Mouse (Mus musculus): Measurements from ENCODE around the gene Hspb1. TPM values are rescaled to one million over a fixed set of nuclear protein-coding genes. Genes with fewer than 3 reads are reported as not detected.

Hspb1 gene
- polyA plus RNA-seq, 1 experiment from 2014 or later, result 7.3 TPM

DNA sequence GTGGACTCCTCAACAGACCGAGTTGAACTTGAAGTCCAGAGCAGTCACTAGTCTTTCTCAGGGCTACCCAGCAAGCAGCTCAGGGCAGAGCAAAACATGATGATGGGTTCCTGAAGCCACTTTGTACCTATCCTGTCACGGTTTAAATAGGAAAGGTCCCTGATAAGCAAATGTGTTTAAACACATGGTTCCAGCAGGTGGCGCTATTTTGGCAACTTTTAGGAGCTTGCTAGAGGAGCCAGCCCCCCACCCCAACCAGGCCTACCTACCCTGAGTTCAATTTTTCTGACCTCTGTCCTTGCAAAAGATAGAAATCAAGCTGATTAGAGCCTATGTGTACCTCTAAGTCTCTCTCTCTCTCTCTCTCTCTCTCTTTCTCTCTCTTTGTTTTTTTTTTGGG, 10.3 kb downstream of the Hspb1 start:
- Histone ChIP-seq H3K4me1 (replicated peaks; ENCODE audit: control insufficient read depth, insufficient read depth, low read length) (peaks cover under 1% of the 10 kb centered on the region; the same call in 1 of the 2 replicates), H3K9me3 (ENCODE audit: control insufficient read depth, low read length) (no peaks in the 10 kb centered on the region), H3K27ac (ENCODE audit: low read length) (no peak overlapping the region), H3K9ac (replicated peaks; ENCODE audit: low read depth, low read length) (no peak overlapping the region), H3K4me2 (ENCODE audit: low read length) (no peak overlapping the region), H3K36me3 (ENCODE audit: control insufficient read depth, insufficient read depth) (no peaks in the 10 kb centered on the region), H3K27me3 (replicated peaks; ENCODE audit: control insufficient read depth, insufficient read depth, low read length) (no peaks in the 10 kb centered on the region), H3K4me3 (replicated peaks; ENCODE audit: low read length) (no peak overlapping the region)
- no peak for ATAC-seq
- 19% methylated on average over 3 of the region's 3 CpGs for WGBS

DNA sequence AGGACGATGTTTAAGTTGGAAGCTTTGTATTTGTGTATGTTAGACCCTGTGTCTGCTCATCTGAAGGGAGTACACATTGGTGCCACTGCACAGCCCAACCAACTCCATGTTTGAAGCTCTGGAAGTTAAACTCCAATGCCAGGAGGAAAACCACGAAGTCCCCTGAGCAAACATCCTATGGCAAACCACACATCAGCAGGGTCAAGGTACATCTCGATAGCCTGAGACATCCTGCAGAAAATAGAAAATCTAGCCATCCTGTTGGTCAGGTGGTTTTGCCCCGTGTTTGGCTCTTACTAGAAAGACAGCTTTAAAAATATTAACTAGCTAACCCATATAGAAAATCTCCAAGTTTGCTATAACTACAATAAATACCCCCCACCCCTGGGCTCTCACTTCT, 11.3 kb downstream of the Hspb1 start:
- Histone ChIP-seq H3K4me2 (ENCODE audit: low read length) (no peak overlapping the region), H3K9ac (replicated peaks; ENCODE audit: low read depth, low read length) (no peak overlapping the region), H3K4me3 (replicated peaks; ENCODE audit: low read length) (no peak overlapping the region), H3K4me1 (replicated peaks; ENCODE audit: control insufficient read depth, insufficient read depth, low read length) (peaks cover 10% of the 10 kb centered on the region), H3K9me3 (ENCODE audit: control insufficient read depth, low read length) (no peaks in the 10 kb centered on the region), H3K27me3 (replicated peaks; ENCODE audit: control insufficient read depth, insufficient read depth, low read length) (no peaks in the 10 kb centered on the region), H3K36me3 (ENCODE audit: control insufficient read depth, insufficient read depth) (no peaks in the 10 kb centered on the region), H3K27ac (ENCODE audit: low read length) (no peak overlapping the region)
- WGBS, result 86% methylated on average over 4 of the region's 4 CpGs
- ATAC-seq, result no peak

GRCm38 (mm10) chr5:135899833-135900232, 12.1 kb downstream of the Hspb1 start:
- no peak overlapping the region for H3K9ac ChIP-seq (replicated peaks; ENCODE audit: low read depth, low read length)
- H3K4me2 ChIP-seq (ENCODE audit: low read length), result no peak overlapping the region
- H3K4me1 ChIP-seq (replicated peaks; ENCODE audit: control insufficient read depth, insufficient read depth, low read length), result peaks cover 13% of the 10 kb centered on the region
- H3K36me3 ChIP-seq (ENCODE audit: control insufficient read depth, insufficient read depth), result no peaks in the 10 kb centered on the region
- no peak overlapping the region for H3K27ac ChIP-seq (ENCODE audit: low read length)
- no peaks in the 10 kb centered on the region for H3K9me3 ChIP-seq (ENCODE audit: control insufficient read depth, low read length)
- ATAC-seq, result no peak
- 44% methylated on average over 4 of the region's 4 CpGs for WGBS
- H3K4me3 ChIP-seq (replicated peaks; ENCODE audit: low read length), result no peak overlapping the region
- no peaks in the 10 kb centered on the region for H3K27me3 ChIP-seq (replicated peaks; ENCODE audit: control insufficient read depth, insufficient read depth, low read length)

GRCm38 (mm10) chr5:135900701-135901100, 13.0 kb downstream of the Hspb1 start:
- H3K27me3 ChIP-seq (replicated peaks; ENCODE audit: control insufficient read depth, insufficient read depth, low read length), result no peaks in the 10 kb centered on the region
- H3K4me3 ChIP-seq (replicated peaks; ENCODE audit: low read length), result no peak overlapping the region
- no peak overlapping the region for H3K4me2 ChIP-seq (ENCODE audit: low read length)
- H3K27ac ChIP-seq (ENCODE audit: low read length), result no peak overlapping the region
- no peaks in the 10 kb centered on the region for H3K9me3 ChIP-seq (ENCODE audit: control insufficient read depth, low read length)
- no peak for ATAC-seq
- peaks cover 13% of the 10 kb centered on the region for H3K4me1 ChIP-seq (replicated peaks; ENCODE audit: control insufficient read depth, insufficient read depth, low read length)
- H3K9ac ChIP-seq (replicated peaks; ENCODE audit: low read depth, low read length), result no peak overlapping the region
- H3K36me3 ChIP-seq (ENCODE audit: control insufficient read depth, insufficient read depth), result no peaks in the 10 kb centered on the region
- WGBS, result 85% methylated on average over 3 of the region's 3 CpGs

- H3K9me3 ChIP-seq (ENCODE audit: control insufficient read depth, low read length), result no peaks in the 10 kb centered on the region
- no peak overlapping the region for H3K9ac ChIP-seq (replicated peaks; ENCODE audit: low read depth, low read length)
- no peak overlapping the region for H3K4me3 ChIP-seq (replicated peaks; ENCODE audit: low read length)
- H3K4me2 ChIP-seq (ENCODE audit: low read length), result no peak overlapping the region
- no peaks in the 10 kb centered on the region for H3K36me3 ChIP-seq (ENCODE audit: control insufficient read depth, insufficient read depth)
- ATAC-seq, result no peak
- no peak overlapping the region for H3K27ac ChIP-seq (ENCODE audit: low read length)
- H3K4me1 ChIP-seq (replicated peaks; ENCODE audit: control insufficient read depth, insufficient read depth, low read length), result peaks cover 15% of the 10 kb centered on the region
- 69% methylated on average over 6 of the region's 6 CpGs for WGBS
- H3K27me3 ChIP-seq (replicated peaks; ENCODE audit: control insufficient read depth, insufficient read depth, low read length), result no peaks in the 10 kb centered on the region
Measured at GRCm38 (mm10) chr5:135901354-135902095, 13.8 kb downstream of the Hspb1 start.

DNA sequence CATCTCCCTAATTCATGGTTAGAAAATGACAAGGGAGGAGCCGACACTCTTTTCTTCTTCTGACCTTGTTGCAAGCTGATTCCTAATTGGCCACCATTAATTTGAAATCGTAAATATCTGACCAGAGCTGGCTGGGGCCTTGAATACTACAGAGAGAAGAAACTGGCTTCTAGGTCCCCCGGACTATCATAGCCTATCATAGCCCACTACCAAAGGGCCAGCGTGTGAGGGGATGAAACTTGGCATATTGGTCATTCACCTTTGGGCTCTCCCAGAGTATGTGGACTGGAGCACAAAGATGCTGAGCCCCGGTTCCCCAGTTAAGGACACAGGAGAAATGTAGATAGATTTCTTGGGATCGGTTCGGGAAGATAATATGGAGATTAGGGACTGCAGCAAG, 15.3 kb downstream of the Hspb1 start:
- Histone ChIP-seq H3K4me3 (replicated peaks; ENCODE audit: low read length) (peak overlapping the region; percentile 41), H3K9ac (replicated peaks; ENCODE audit: low read depth, low read length) (peak overlapping the region; percentile 58), H3K27ac (ENCODE audit: low read length) (peak overlapping the region; percentile 77), H3K4me1 (replicated peaks; ENCODE audit: control insufficient read depth, insufficient read depth, low read length) (peaks cover 18% of the 10 kb centered on the region), H3K27me3 (replicated peaks; ENCODE audit: control insufficient read depth, insufficient read depth, low read length) (no peaks in the 10 kb centered on the region), H3K9me3 (ENCODE audit: control insufficient read depth, low read length) (no peaks in the 10 kb centered on the region), H3K4me2 (ENCODE audit: low read length) (peak overlapping the region; percentile 78), H3K36me3 (ENCODE audit: control insufficient read depth, insufficient read depth) (peaks cover 2% of the 10 kb centered on the region; the same call in 1 of the 2 replicates)
- 23% methylated on average over 7 of the region's 7 CpGs for WGBS
- ATAC-seq, result peak; percentile 11; the same call in 1 of the 2 replicates

DNA sequence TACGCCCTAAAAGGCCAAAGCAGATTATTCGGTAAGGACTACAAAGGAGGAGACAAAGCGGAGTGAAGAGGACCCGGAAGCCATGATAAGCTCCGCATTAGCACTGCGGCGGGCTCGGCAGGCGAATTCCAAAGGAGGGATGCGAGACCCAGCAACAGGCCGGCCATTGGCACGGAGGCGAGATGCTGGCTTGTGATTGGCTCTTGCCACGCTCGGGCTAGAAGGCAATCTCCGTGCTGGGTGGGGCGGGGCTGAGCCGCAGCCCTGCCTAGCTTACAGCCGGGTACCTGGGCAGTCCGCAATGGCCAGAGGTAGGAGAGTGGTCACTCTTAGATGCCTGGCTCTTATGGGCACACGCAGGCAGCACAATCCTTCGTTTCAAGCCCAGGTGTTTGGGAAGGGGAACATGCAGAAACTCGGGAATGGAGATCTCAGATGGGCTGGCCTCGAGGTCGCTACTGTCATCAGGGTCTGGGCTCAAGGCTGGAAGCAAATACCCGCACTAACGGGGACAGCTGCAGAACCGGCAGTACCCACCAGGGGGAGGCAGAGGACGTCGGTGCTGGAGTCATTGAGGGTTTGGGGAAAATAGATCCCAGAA, 15.9 kb downstream of the Hspb1 start:
- H3K4me1 ChIP-seq (replicated peaks; ENCODE audit: control insufficient read depth, insufficient read depth, low read length), result peaks cover 23% of the 10 kb centered on the region
- peak overlapping the region; percentile 78 for H3K4me2 ChIP-seq (ENCODE audit: low read length)
- H3K9me3 ChIP-seq (ENCODE audit: control insufficient read depth, low read length), result no peaks in the 10 kb centered on the region
- H3K4me3 ChIP-seq (replicated peaks; ENCODE audit: low read length), result peak overlapping the region; percentile 41
- peak; percentile 95 for ATAC-seq
- H3K27ac ChIP-seq (ENCODE audit: low read length), result peak overlapping the region; percentile 77
- under 1% methylated on average over 30 of the region's 30 CpGs for WGBS
- H3K9ac ChIP-seq (replicated peaks; ENCODE audit: low read depth, low read length), result peak overlapping the region; percentile 58
- no peaks in the 10 kb centered on the region for H3K27me3 ChIP-seq (replicated peaks; ENCODE audit: control insufficient read depth, insufficient read depth, low read length)
- H3K36me3 ChIP-seq (ENCODE audit: control insufficient read depth, insufficient read depth), result peaks cover 2% of the 10 kb centered on the region; the same call in 1 of the 2 replicates

DNA sequence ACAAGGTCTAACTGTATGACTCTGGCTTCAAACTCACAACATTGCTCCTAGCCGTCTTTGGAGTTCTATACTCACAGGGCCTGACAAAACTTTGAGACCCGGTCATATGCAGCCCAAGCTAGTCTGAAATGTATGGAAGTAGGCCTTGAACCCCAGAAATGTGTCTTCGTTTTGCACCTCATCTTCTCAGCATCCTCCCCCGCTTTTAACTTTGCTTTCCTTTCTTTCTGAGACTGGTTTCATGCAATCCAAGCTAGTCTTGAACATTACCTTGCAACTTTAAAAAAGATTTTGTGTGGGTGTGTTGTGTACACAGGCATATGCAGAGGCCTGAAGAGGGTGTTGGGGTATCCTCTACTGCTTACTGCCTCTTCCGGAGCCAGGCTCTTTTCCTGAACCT, 16.5 kb downstream of the Hspb1 start:
- Histone ChIP-seq H3K27me3 (replicated peaks; ENCODE audit: control insufficient read depth, insufficient read depth, low read length) (no peaks in the 10 kb centered on the region), H3K4me1 (replicated peaks; ENCODE audit: control insufficient read depth, insufficient read depth, low read length) (peaks cover 27% of the 10 kb centered on the region), H3K9ac (replicated peaks; ENCODE audit: low read depth, low read length) (no peak overlapping the region), H3K4me3 (replicated peaks; ENCODE audit: low read length) (no peak overlapping the region), H3K27ac (ENCODE audit: low read length) (peak overlapping the region; percentile 77), H3K36me3 (ENCODE audit: control insufficient read depth, insufficient read depth) (peaks cover 4% of the 10 kb centered on the region; the same call in 1 of the 2 replicates), H3K9me3 (ENCODE audit: control insufficient read depth, low read length) (no peaks in the 10 kb centered on the region), H3K4me2 (ENCODE audit: low read length) (no peak overlapping the region; the same call in 1 of the 2 replicates)
- no peak for ATAC-seq
- 57% methylated on average over 5 of the region's 5 CpGs for WGBS

DNA sequence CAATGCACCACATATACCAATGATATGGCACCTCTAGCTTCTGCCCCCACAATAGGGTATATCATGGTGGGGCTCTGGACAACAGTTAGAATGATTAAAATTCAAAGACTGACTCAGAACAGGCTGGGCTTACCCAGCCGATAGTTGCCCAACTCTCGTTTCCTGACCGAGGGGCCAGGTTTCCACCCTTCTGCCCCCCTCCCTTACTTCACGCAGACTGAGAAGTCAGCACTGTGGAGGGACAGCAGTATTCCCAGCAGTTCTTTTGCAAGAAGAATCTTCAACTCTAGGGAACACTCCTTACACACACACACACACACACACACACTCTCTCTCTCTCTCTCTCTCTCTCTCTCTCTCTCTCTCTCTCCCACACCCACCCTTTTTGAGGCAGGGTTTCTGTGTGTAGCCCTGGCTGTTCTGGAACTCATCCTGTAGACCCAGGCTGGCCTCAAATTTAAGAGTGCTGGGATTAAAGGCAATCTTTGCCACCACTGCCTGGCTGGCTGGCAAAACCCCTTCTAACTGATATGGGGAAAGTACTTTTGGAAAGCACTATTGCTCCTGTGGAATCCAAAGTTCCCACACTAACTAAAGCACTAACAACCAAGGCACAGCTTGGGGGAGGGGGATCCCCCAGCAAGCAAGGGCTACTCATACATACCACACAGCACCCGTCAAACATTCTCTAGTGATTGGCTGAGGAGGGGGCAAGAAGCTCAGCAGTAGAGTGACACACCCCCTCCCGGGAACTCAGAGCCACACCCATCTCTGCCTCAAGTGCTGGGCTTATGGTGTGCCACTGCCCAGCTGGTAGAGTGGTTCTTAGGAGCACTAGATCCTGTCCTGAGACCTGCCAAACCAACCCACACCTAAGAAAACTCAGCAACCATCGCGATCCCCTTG, 17.9 kb downstream of the Hspb1 start:
- Histone ChIP-seq H3K27me3 (replicated peaks; ENCODE audit: control insufficient read depth, insufficient read depth, low read length) (no peaks in the 10 kb centered on the region), H3K4me3 (replicated peaks; ENCODE audit: low read length) (no peak overlapping the region), H3K9ac (replicated peaks; ENCODE audit: low read depth, low read length) (no peak overlapping the region), H3K27ac (ENCODE audit: low read length) (no peak overlapping the region), H3K9me3 (ENCODE audit: control insufficient read depth, low read length) (no peaks in the 10 kb centered on the region), H3K36me3 (ENCODE audit: control insufficient read depth, insufficient read depth) (peaks cover 15% of the 10 kb centered on the region), H3K4me2 (ENCODE audit: low read length) (no peak overlapping the region), H3K4me1 (replicated peaks; ENCODE audit: control insufficient read depth, insufficient read depth, low read length) (peaks cover 27% of the 10 kb centered on the region)
- WGBS, result 63% methylated on average over 8 of the region's 8 CpGs
- ATAC-seq, result no peak

Measured in forebrain, embryonic 16.5 days (tissue).